Mouse (Mus musculus) E14TG2a.4 (cell line): Measurements from ENCODE around the gene Rdh19.

Source experiments
- CTCF ChIP-seq: conservative IDR thresholded peaks from 2 replicates; pipeline ENCODE4 v1.5.1; 2014; ENCODE audit warnings: low read length
- NANOG ChIP-seq: IDR thresholded peaks from 2 replicates; pipeline ENCODE4 v1.6.1; 2014; ENCODE audit warnings: borderline replicate concordance, low read length, mixed read lengths

- TF ChIP-seq NANOG (no peak), CTCF (no peak)
Measured at GRCm38 (mm10) chr10:127886971-127887370, 37.2 kb downstream of the Rdh19 start.
